Mouse (Mus musculus) small intestine, adult 2 months (tissue): ENCODE measurements around the gene Slx4ip.

Experiments
- CTCF ChIP-seq: fragments of 200-500 bp; IDR thresholded peaks from 2 replicates; pipeline ENCODE4 v1.5.1; 2012; ENCODE audit warnings: low read depth, mild to moderate bottlenecking, control low read depth, inconsistent platforms, low read length, moderate library complexity, mixed read lengths; ENCODE audit not compliant: insufficient replicate concordance, insufficient read length; ENCODE audit errors: extremely low read depth
- POLR2A ChIP-seq: fragments of 200-500 bp; IDR thresholded peaks from 2 replicates; pipeline ENCODE4 v1.6.1; 2012; ENCODE audit warnings: low read depth, mild to moderate bottlenecking, control low read depth, inconsistent platforms, low read length, moderate library complexity

DNA sequence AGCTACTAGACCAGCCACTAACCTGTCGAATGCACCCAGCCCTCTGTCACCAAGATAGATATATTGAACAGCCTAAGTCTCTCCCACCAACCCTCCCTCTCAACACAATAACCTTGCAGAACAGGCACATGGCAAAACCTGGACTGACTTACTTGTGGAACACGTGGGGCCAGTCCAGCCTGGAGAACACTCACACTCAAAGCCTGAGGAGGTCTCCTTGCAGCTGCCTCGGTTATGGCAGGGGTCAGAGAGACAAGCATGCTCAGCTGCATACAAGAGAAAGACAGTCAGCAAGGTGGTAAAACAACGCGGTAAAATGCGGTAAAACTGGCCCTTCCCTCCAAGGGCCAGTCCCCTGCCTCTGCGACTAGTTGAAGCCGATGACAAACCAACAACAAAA is 203.3 kb downstream of the Slx4ip start:
- TF ChIP-seq CTCF, result no peak
- no peak for TF ChIP-seq POLR2A
